Mouse (Mus musculus): ENCODE measurements around the gene Tspan31. TPM values are rescaled to one million over a fixed set of nuclear protein-coding genes. Genes with fewer than 3 reads are reported as not detected.
A peak's percentile ranks its signal among the peaks of the same experiment; 100 is the strongest.

Tspan31 gene
- polyA plus RNA-seq, 1 experiment from 2014 or later, result 224 TPM

- ATAC-seq, result no peak
- H3K27ac ChIP-seq (ENCODE audit: low read depth), result no peak overlapping the region
- H3K9me3 ChIP-seq (ENCODE audit: low read length), result no peaks in the 10 kb centered on the region
- H3K9ac ChIP-seq (replicated peaks), result peak overlapping the region; percentile 54
- H3K36me3 ChIP-seq (replicated peaks; ENCODE audit: insufficient read depth, low read length), result no peaks in the 10 kb centered on the region
- H3K27me3 ChIP-seq (ENCODE audit: insufficient read depth, low read length), result peaks cover 45% of the 10 kb centered on the region
- peak overlapping the region; percentile 98 for H3K4me2 ChIP-seq (ENCODE audit: low read depth, low read length)
- WGBS (ENCODE audit: insufficient replicate concordance), result 3% methylated on average over 12 of the region's 92 CpGs
- H3K4me1 ChIP-seq (ENCODE audit: insufficient read depth), result peaks cover 23% of the 10 kb centered on the region
- TF ChIP-seq CTCF (IDR thresholded peaks at IDR 0.05; ENCODE audit: low read depth) (no peak), EP300 (IDR thresholded peaks at IDR 0.05; ENCODE audit: low read depth) (no peak)
- DNase-seq, result peak; percentile 39
- peak overlapping the region; percentile 67 for H3K4me3 ChIP-seq (ENCODE audit: low read depth, low read length)
Observed at GRCm38 (mm10) chr10:127059174-127059967, 10.7 kb downstream of the Tspan31 start.

- Histone ChIP-seq H3K27ac (ENCODE audit: low read depth) (no peak overlapping the region), H3K4me3 (ENCODE audit: low read depth, low read length) (peak overlapping the region; percentile 67; the same call in 1 of the 2 replicates), H3K36me3 (replicated peaks; ENCODE audit: insufficient read depth, low read length) (no peaks in the 10 kb centered on the region), H3K9ac (replicated peaks) (peak overlapping the region; percentile 54; the same call in 1 of the 2 replicates), H3K4me1 (ENCODE audit: insufficient read depth) (peaks cover 20% of the 10 kb centered on the region), H3K9me3 (ENCODE audit: low read length) (no peaks in the 10 kb centered on the region), H3K27me3 (ENCODE audit: insufficient read depth, low read length) (peaks cover 46% of the 10 kb centered on the region), H3K4me2 (ENCODE audit: low read depth, low read length) (peak overlapping the region; percentile 98; the same call in 1 of the 2 replicates)
- ATAC-seq, result no peak
- TF ChIP-seq CTCF (IDR thresholded peaks at IDR 0.05; ENCODE audit: low read depth), result no peak
- WGBS (ENCODE audit: insufficient replicate concordance), result 10% methylated on average over 8 of the region's 8 CpGs
- no peak for DNase-seq
Observed at GRCm38 (mm10) chr10:127058708-127059107, 11.4 kb downstream of the Tspan31 start.

GRCm38 (mm10) chr10:127058161-127058560 lies 11.9 kb downstream of the Tspan31 start:
- H3K36me3 ChIP-seq (replicated peaks; ENCODE audit: insufficient read depth, low read length), result no peaks in the 10 kb centered on the region
- no peak overlapping the region for H3K9ac ChIP-seq (replicated peaks)
- ATAC-seq (peak; percentile 37; the same call in 1 of the 2 replicates), DNase-seq (peak; percentile 82)
- no peak overlapping the region for H3K4me3 ChIP-seq (ENCODE audit: low read depth, low read length)
- H3K4me2 ChIP-seq (ENCODE audit: low read depth, low read length), result no peak overlapping the region
- H3K27ac ChIP-seq (ENCODE audit: low read depth), result no peak overlapping the region
- 5% methylated on average over 9 of the region's 9 CpGs for WGBS (ENCODE audit: insufficient replicate concordance)
- H3K27me3 ChIP-seq (ENCODE audit: insufficient read depth, low read length), result peaks cover 48% of the 10 kb centered on the region
- no peaks in the 10 kb centered on the region for H3K9me3 ChIP-seq (ENCODE audit: low read length)
- peaks cover 20% of the 10 kb centered on the region for H3K4me1 ChIP-seq (ENCODE audit: insufficient read depth)
- TF ChIP-seq EP300 (IDR thresholded peaks at IDR 0.05; ENCODE audit: low read depth) (no peak), CTCF (IDR thresholded peaks at IDR 0.05; ENCODE audit: low read depth) (peak; percentile 96)

GRCm38 (mm10) chr10:127056490-127056889 lies 13.6 kb downstream of the Tspan31 start:
- Histone ChIP-seq H3K36me3 (replicated peaks; ENCODE audit: insufficient read depth, low read length) (no peaks in the 10 kb centered on the region), H3K4me2 (ENCODE audit: low read depth, low read length) (no peak overlapping the region), H3K27ac (ENCODE audit: low read depth) (no peak overlapping the region), H3K4me1 (ENCODE audit: insufficient read depth) (peaks cover 13% of the 10 kb centered on the region; the same call in 1 of the 2 replicates), H3K9me3 (ENCODE audit: low read length) (no peaks in the 10 kb centered on the region), H3K4me3 (ENCODE audit: low read depth, low read length) (no peak overlapping the region), H3K9ac (replicated peaks) (no peak overlapping the region), H3K27me3 (ENCODE audit: insufficient read depth, low read length) (peaks cover 49% of the 10 kb centered on the region)
- WGBS (ENCODE audit: insufficient replicate concordance), result 86% methylated on average over 20 of the region's 20 CpGs
- ATAC-seq (no peak), DNase-seq (no peak)
- TF ChIP-seq CTCF (IDR thresholded peaks at IDR 0.05; ENCODE audit: low read depth) (no peak), EP300 (IDR thresholded peaks at IDR 0.05; ENCODE audit: low read depth) (no peak)

GRCm38 (mm10) chr10:127055406-127055805 lies 14.7 kb downstream of the Tspan31 start:
- no peaks in the 10 kb centered on the region for H3K9me3 ChIP-seq (ENCODE audit: low read length)
- H3K4me2 ChIP-seq (ENCODE audit: low read depth, low read length), result no peak overlapping the region
- H3K27me3 ChIP-seq (ENCODE audit: insufficient read depth, low read length), result peaks cover 47% of the 10 kb centered on the region
- H3K9ac ChIP-seq (replicated peaks), result no peak overlapping the region
- DNase-seq (no peak), ATAC-seq (no peak)
- H3K36me3 ChIP-seq (replicated peaks; ENCODE audit: insufficient read depth, low read length), result no peaks in the 10 kb centered on the region
- H3K4me3 ChIP-seq (ENCODE audit: low read depth, low read length), result no peak overlapping the region
- H3K4me1 ChIP-seq (ENCODE audit: insufficient read depth), result peaks cover 13% of the 10 kb centered on the region; the same call in 1 of the 2 replicates
- no peak overlapping the region for H3K27ac ChIP-seq (ENCODE audit: low read depth)
- 45% methylated on average over 8 of the region's 8 CpGs for WGBS (ENCODE audit: insufficient replicate concordance)
- TF ChIP-seq CTCF (IDR thresholded peaks at IDR 0.05; ENCODE audit: low read depth) (no peak), EP300 (IDR thresholded peaks at IDR 0.05; ENCODE audit: low read depth) (no peak)

GRCm38 (mm10) chr10:127054646-127055045 lies 15.4 kb downstream of the Tspan31 start:
- no peaks in the 10 kb centered on the region for H3K36me3 ChIP-seq (replicated peaks; ENCODE audit: insufficient read depth, low read length)
- H3K9me3 ChIP-seq (ENCODE audit: low read length), result no peaks in the 10 kb centered on the region
- ATAC-seq (no peak), DNase-seq (no peak)
- no peak overlapping the region for H3K9ac ChIP-seq (replicated peaks)
- H3K27ac ChIP-seq (ENCODE audit: low read depth), result no peak overlapping the region
- WGBS (ENCODE audit: insufficient replicate concordance), result 68% methylated on average over 4 of the region's 4 CpGs
- TF ChIP-seq EP300 (IDR thresholded peaks at IDR 0.05; ENCODE audit: low read depth) (no peak), CTCF (IDR thresholded peaks at IDR 0.05; ENCODE audit: low read depth) (no peak)
- H3K4me2 ChIP-seq (ENCODE audit: low read depth, low read length), result no peak overlapping the region
- peaks cover 11% of the 10 kb centered on the region for H3K4me1 ChIP-seq (ENCODE audit: insufficient read depth)
- peaks cover 47% of the 10 kb centered on the region for H3K27me3 ChIP-seq (ENCODE audit: insufficient read depth, low read length)
- no peak overlapping the region for H3K4me3 ChIP-seq (ENCODE audit: low read depth, low read length)

All from liver, postnatal 0 days (tissue).